Mouse (Mus musculus): ENCODE data around the gene Camk1d. TPM values are rescaled to one million over a fixed set of nuclear protein-coding genes. Genes with fewer than 3 reads are reported as not detected.
A peak's percentile ranks its signal among the peaks of the same experiment; 100 is the strongest.

Gene Camk1d
- polyA plus RNA-seq, 2 experiments: 4.9 to 7.7 TPM

GRCm38 (mm10) chr2:5319138-5319537, 395.2 kb downstream of the Camk1d start:
- Histone ChIP-seq H3K4me3 (replicated peaks; ENCODE audit: low read length) (no peak overlapping the region), H3K27me3 (ENCODE audit: control insufficient read depth, insufficient read depth, low read length) (no peaks in the 10 kb centered on the region), H3K4me1 (ENCODE audit: control insufficient read depth, insufficient read depth, low read length) (peaks cover 5% of the 10 kb centered on the region; the same call in 1 of the 2 replicates), H3K4me2 (replicated peaks; ENCODE audit: low read depth, low read length, severe bottlenecking) (no peak overlapping the region), H3K9me3 (ENCODE audit: control insufficient read depth, low read length) (no peaks in the 10 kb centered on the region), H3K9ac (ENCODE audit: low read depth, low read length, severe bottlenecking) (no peak overlapping the region), H3K36me3 (ENCODE audit: control insufficient read depth, insufficient read depth, low read length) (no peaks in the 10 kb centered on the region), H3K27ac (replicated peaks; ENCODE audit: low read depth, low read length) (no peak overlapping the region)
- 75% methylated on average over 3 of the region's 3 CpGs for WGBS
- no peak for ATAC-seq (ENCODE audit: low FRiP score, low read depth)
- no peak for TF ChIP-seq POLR2A (IDR thresholded peaks at IDR 0.05; ENCODE audit: borderline replicate concordance, extremely low read depth, insufficient read depth, insufficient read length)
- DNase-seq (ENCODE audit: low spot score): no peak

GRCm38 (mm10) chr2:5316763-5317162, 397.6 kb downstream of the Camk1d start:
- Histone ChIP-seq H3K27me3 (ENCODE audit: control insufficient read depth, insufficient read depth, low read length) (no peaks in the 10 kb centered on the region), H3K9ac (ENCODE audit: low read depth, low read length, severe bottlenecking) (no peak overlapping the region), H3K4me2 (replicated peaks; ENCODE audit: low read depth, low read length, severe bottlenecking) (no peak overlapping the region), H3K9me3 (ENCODE audit: control insufficient read depth, low read length) (no peaks in the 10 kb centered on the region), H3K4me1 (ENCODE audit: control insufficient read depth, insufficient read depth, low read length) (peaks cover 5% of the 10 kb centered on the region; the same call in 1 of the 2 replicates), H3K27ac (replicated peaks; ENCODE audit: low read depth, low read length) (no peak overlapping the region), H3K4me3 (replicated peaks; ENCODE audit: low read length) (no peak overlapping the region), H3K36me3 (ENCODE audit: control insufficient read depth, insufficient read depth, low read length) (no peaks in the 10 kb centered on the region)
- DNase-seq (ENCODE audit: low spot score) (no peak), ATAC-seq (ENCODE audit: low FRiP score, low read depth) (no peak)
- TF ChIP-seq POLR2A (IDR thresholded peaks at IDR 0.05; ENCODE audit: borderline replicate concordance, extremely low read depth, insufficient read depth, insufficient read length): no peak
- WGBS: 82% methylated on average over 5 of the region's 5 CpGs

GRCm38 (mm10) chr2:5316217-5316616, 398.1 kb downstream of the Camk1d start:
- DNase-seq (ENCODE audit: low spot score) (no peak), ATAC-seq (ENCODE audit: low FRiP score, low read depth) (no peak)
- 87% methylated on average over 4 of the region's 4 CpGs for WGBS
- Histone ChIP-seq H3K9me3 (ENCODE audit: control insufficient read depth, low read length) (no peaks in the 10 kb centered on the region), H3K4me2 (replicated peaks; ENCODE audit: low read depth, low read length, severe bottlenecking) (no peak overlapping the region), H3K27ac (replicated peaks; ENCODE audit: low read depth, low read length) (no peak overlapping the region), H3K9ac (ENCODE audit: low read depth, low read length, severe bottlenecking) (no peak overlapping the region), H3K4me3 (replicated peaks; ENCODE audit: low read length) (no peak overlapping the region), H3K27me3 (ENCODE audit: control insufficient read depth, insufficient read depth, low read length) (no peaks in the 10 kb centered on the region), H3K4me1 (ENCODE audit: control insufficient read depth, insufficient read depth, low read length) (peaks cover 5% of the 10 kb centered on the region; the same call in 1 of the 2 replicates), H3K36me3 (ENCODE audit: control insufficient read depth, insufficient read depth, low read length) (no peaks in the 10 kb centered on the region)
- no peak for TF ChIP-seq POLR2A (IDR thresholded peaks at IDR 0.05; ENCODE audit: borderline replicate concordance, extremely low read depth, insufficient read depth, insufficient read length)

GRCm38 (mm10) chr2:5315291-5315828, 399.0 kb downstream of the Camk1d start:
- no peak for TF ChIP-seq POLR2A (IDR thresholded peaks at IDR 0.05; ENCODE audit: borderline replicate concordance, extremely low read depth, insufficient read depth, insufficient read length)
- Histone ChIP-seq H3K27me3 (ENCODE audit: control insufficient read depth, insufficient read depth, low read length) (no peaks in the 10 kb centered on the region), H3K4me1 (ENCODE audit: control insufficient read depth, insufficient read depth, low read length) (peaks cover 5% of the 10 kb centered on the region; the same call in 1 of the 2 replicates), H3K9ac (ENCODE audit: low read depth, low read length, severe bottlenecking) (no peak overlapping the region), H3K4me3 (replicated peaks; ENCODE audit: low read length) (no peak overlapping the region), H3K27ac (replicated peaks; ENCODE audit: low read depth, low read length) (no peak overlapping the region), H3K4me2 (replicated peaks; ENCODE audit: low read depth, low read length, severe bottlenecking) (no peak overlapping the region), H3K9me3 (ENCODE audit: control insufficient read depth, low read length) (no peaks in the 10 kb centered on the region), H3K36me3 (ENCODE audit: control insufficient read depth, insufficient read depth, low read length) (no peaks in the 10 kb centered on the region)
- 61% methylated on average over 8 of the region's 8 CpGs for WGBS
- DNase-seq (ENCODE audit: low spot score): no peak
- no peak for ATAC-seq (ENCODE audit: low FRiP score, low read depth)

GRCm38 (mm10) chr2:5314530-5315166, 399.7 kb downstream of the Camk1d start:
- no peak for TF ChIP-seq POLR2A (IDR thresholded peaks at IDR 0.05; ENCODE audit: borderline replicate concordance, extremely low read depth, insufficient read depth, insufficient read length)
- ATAC-seq (ENCODE audit: low FRiP score, low read depth) (peak; percentile 67; the same call in 1 of the 2 replicates), DNase-seq (ENCODE audit: low spot score) (no peak)
- peaks cover 5% of the 10 kb centered on the region; the same call in 1 of the 2 replicates for H3K4me1 ChIP-seq (ENCODE audit: control insufficient read depth, insufficient read depth, low read length)
- no peak overlapping the region for H3K4me3 ChIP-seq (replicated peaks; ENCODE audit: low read length)
- no peaks in the 10 kb centered on the region for H3K36me3 ChIP-seq (ENCODE audit: control insufficient read depth, insufficient read depth, low read length)
- 36% methylated on average over 9 of the region's 9 CpGs for WGBS
- no peak overlapping the region; the same call in 1 of the 2 replicates for H3K27ac ChIP-seq (replicated peaks; ENCODE audit: low read depth, low read length)
- H3K9ac ChIP-seq (ENCODE audit: low read depth, low read length, severe bottlenecking): no peak overlapping the region
- H3K4me2 ChIP-seq (replicated peaks; ENCODE audit: low read depth, low read length, severe bottlenecking): no peak overlapping the region
- no peaks in the 10 kb centered on the region for H3K27me3 ChIP-seq (ENCODE audit: control insufficient read depth, insufficient read depth, low read length)
- no peaks in the 10 kb centered on the region for H3K9me3 ChIP-seq (ENCODE audit: control insufficient read depth, low read length)

All from limb, embryonic 14.5 days (tissue).